Mouse (Mus musculus) liver, postnatal 0 days (tissue): Measurements from ENCODE around the gene Kcnj15.

Source experiments
- CTCF ChIP-seq: sonication (generic); IDR thresholded peaks from 2 replicates; pipeline ENCODE4 v1.5.1; 2016; ENCODE audit warnings: antibody characterized with exemption, low read depth
- EP300 ChIP-seq: IDR thresholded peaks from 2 replicates; pipeline ENCODE4 v1.6.1; 2016; ENCODE audit warnings: antibody characterized with exemption, low read depth, mild to moderate bottlenecking

DNA sequence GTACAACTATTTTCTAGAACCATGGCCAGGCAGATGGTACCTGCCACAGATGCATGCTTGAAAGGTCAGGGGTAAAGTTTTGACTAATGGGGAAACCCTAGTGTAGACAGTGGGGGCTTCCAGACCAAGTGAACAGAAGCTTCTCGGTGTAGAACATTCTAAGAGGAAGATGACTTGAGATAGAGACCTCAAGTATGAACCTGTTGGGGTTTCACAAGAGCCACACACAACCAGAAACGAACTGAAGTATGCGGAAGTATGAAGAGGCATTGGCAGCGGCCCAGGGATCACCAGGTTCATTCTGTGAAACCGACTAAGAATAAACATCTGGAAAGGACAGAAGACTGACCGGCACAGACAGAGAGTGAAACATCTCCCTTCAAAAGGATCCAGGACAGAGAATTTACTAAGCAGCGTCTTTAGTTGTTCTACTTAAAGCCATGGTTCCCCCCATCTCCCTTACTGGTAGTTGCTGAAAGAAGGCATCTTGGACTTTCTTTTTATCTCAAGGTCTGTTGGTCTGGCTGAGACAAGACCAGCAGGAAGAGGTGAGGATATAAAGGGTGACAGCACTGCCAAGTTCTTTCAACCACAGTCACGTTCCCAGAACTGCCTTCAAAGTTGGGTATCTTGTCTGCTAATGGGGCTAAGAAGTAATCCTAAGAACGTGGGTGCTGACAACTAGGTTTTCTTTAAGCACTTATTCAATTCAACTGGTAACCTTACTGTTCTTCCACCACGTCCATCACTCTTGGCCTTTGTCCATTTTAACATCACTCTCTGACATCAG is 18.6 kb downstream of the Kcnj15 start:
- TF ChIP-seq CTCF (no peak), EP300 (no peak)
